Mouse (Mus musculus): Measurements from ENCODE around the gene Ube2l3.

GRCm38 (mm10) chr16:17102630-17103220 is 99.7 kb downstream of the Ube2l3 start:
- TF ChIP-seq TAL1 (IDR thresholded peaks at IDR 0.05; ENCODE audit: low read length) (no peak), GATA1 (IDR thresholded peaks at IDR 0.05; ENCODE audit: low read length) (no peak)
